Mouse (Mus musculus): ENCODE data around the gene Exoc3l2. TPM values are rescaled to one million over a fixed set of nuclear protein-coding genes. Genes with fewer than 3 reads are reported as not detected.

Gene Exoc3l2
- polyA plus RNA-seq (2015; fragmentation: Nextera tagmentation; extraction: Ambion mirVana), result 6.7 and 8.0 TPM in 2 replicates

DNA sequence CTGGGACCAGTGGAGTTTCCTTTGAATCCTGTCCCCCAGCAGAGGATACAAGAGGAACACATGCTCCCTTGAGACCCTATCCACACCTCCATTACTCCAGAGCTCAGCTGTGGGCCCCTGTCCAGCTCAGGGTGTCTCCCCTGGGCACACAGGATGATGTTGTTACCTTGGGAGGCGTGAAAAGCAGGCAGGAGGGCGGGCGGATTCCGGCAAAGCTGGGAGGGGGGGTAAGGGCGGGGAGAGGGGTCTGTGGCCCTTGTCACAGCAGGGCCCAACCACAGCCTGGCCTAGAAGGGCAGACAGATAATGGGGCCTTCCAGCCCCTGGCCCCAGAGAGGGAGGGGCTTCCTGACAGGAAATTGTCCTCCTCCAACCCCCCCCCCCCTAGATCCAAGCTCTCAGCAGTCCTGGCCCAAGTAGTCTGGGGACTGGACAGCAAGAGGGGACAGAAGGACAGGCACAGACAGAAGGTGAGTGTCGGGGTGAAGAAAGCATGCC, at the start of gene Exoc3l2:
TSS of gene Exoc3l2 (plus strand) at position 448 of the 498 bp plus-strand sequence.
- Histone ChIP-seq H3K27me3 (ENCODE audit: insufficient read depth, low read length) (no peaks in the 10 kb centered on the region), H3K27ac (0 out of 2 replicates have a peak within 1 kb of the TSS, but pooled peaks have one; percentile 2), H3K4me3 (replicated peaks; ENCODE audit: low read depth, low read length) (peak within 1 kb of the TSS; percentile 18), H3K9me3 (replicated peaks; ENCODE audit: low read length) (no peaks in the 10 kb centered on the region), H3K36me3 (ENCODE audit: insufficient read depth, low read length) (no peaks in the 10 kb centered on the region), H3K4me1 (replicated peaks; ENCODE audit: insufficient read depth, low read length) (no peaks in the 10 kb centered on the region; the same call in 1 of the 2 replicates), H3K4me2 (ENCODE audit: low read length) (peak within 1 kb of the TSS; percentile 32; the same call in 1 of the 2 replicates), H3K9ac (ENCODE audit: low read depth, low read length) (no peak within 1 kb of the TSS)
- no peak for ATAC-seq (replicated peaks; ENCODE audit: low FRiP score, low read depth)
- TF ChIP-seq CTCF (IDR thresholded peaks at IDR 0.05; ENCODE audit: low read depth), result no peak
- WGBS, result 38% methylated on average over 6 of the region's 6 CpGs
- DNase-seq (ENCODE audit: low spot score), result no peak

DNA sequence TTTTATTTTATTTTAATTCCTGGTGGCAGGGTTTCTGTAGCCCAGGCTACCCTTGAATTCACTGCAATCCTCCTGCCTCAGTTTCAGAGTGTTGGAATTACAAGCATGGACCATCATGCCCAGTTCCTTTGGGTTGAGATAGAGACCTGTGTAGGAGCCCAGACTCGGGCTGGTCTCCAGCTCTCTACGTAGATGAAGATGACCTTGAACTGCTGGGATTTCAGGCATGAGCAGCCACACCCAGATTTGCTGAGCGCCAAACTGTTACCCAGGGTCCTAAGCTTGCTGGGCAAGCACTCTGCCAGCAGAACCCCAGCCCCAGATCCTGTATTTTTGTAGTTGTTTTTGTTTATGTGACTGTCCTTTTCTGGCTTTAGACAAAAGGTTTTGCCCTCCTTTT, 49.6 kb upstream of the Exoc3l2 start:
- no peak for TF ChIP-seq CTCF (IDR thresholded peaks at IDR 0.05; ENCODE audit: low read depth)
- H3K27ac ChIP-seq, result no peak overlapping the region
- no peak overlapping the region for H3K4me2 ChIP-seq (ENCODE audit: low read length)
- DNase-seq (ENCODE audit: low spot score) (no peak), ATAC-seq (replicated peaks; ENCODE audit: low FRiP score, low read depth) (no peak)
- H3K4me1 ChIP-seq (replicated peaks; ENCODE audit: insufficient read depth, low read length), result no peaks in the 10 kb centered on the region
- H3K9ac ChIP-seq (ENCODE audit: low read depth, low read length), result no peak overlapping the region
- no peaks in the 10 kb centered on the region for H3K27me3 ChIP-seq (ENCODE audit: insufficient read depth, low read length)
- no peak overlapping the region for H3K4me3 ChIP-seq (replicated peaks; ENCODE audit: low read depth, low read length)
- no peaks in the 10 kb centered on the region for H3K9me3 ChIP-seq (replicated peaks; ENCODE audit: low read length)
- WGBS, result 88% methylated on average over 3 of the region's 3 CpGs
- H3K36me3 ChIP-seq (ENCODE audit: insufficient read depth, low read length), result no peaks in the 10 kb centered on the region

DNA sequence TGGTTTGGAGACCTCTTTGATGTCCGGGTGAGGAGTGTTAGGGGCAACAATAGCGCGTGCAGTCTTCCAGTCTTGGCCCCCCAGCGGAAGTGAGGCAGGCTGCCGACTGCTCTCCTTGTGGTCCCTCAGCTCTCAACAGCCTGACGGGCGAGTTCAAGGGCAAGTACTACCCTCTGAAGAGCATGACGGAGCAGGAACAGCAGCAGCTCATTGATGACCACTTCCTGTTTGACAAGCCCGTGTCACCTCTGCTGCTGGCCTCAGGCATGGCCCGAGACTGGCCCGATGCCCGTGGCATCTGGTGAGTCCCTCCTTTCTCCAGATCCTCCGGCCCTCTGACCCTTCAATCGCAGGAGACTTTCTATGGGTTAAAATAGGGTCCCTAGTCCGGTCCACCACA, 46.5 kb upstream of the Exoc3l2 start:
- Histone ChIP-seq H3K36me3 (ENCODE audit: insufficient read depth, low read length) (no peaks in the 10 kb centered on the region), H3K27ac (no peak overlapping the region), H3K9me3 (replicated peaks; ENCODE audit: low read length) (no peaks in the 10 kb centered on the region), H3K4me2 (ENCODE audit: low read length) (no peak overlapping the region), H3K9ac (ENCODE audit: low read depth, low read length) (no peak overlapping the region), H3K27me3 (ENCODE audit: insufficient read depth, low read length) (peaks cover 15% of the 10 kb centered on the region), H3K4me1 (replicated peaks; ENCODE audit: insufficient read depth, low read length) (no peaks in the 10 kb centered on the region; the same call in 1 of the 2 replicates), H3K4me3 (replicated peaks; ENCODE audit: low read depth, low read length) (no peak overlapping the region)
- 71% methylated on average over 15 of the region's 15 CpGs for WGBS
- no peak for TF ChIP-seq CTCF (IDR thresholded peaks at IDR 0.05; ENCODE audit: low read depth)
- ATAC-seq (replicated peaks; ENCODE audit: low FRiP score, low read depth) (no peak), DNase-seq (ENCODE audit: low spot score) (no peak)

DNA sequence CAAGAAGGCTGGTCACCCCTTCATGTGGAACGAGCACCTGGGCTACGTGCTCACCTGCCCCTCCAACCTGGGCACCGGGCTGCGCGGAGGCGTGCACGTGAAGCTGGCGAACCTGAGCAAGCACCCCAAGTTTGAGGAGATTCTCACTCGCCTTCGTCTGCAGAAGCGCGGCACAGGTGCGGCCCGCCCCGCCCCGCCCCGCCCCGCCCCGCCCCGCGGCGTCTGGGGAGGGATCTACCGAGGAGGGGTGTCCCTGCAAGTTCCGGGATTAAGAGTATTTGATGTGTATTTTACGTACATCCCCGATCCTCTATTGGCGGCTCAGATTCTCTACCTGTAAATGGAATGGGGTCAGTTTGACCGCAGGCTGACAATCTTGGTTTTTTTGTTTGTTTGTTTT, 43.0 kb upstream of the Exoc3l2 start:
- H3K27me3 ChIP-seq (ENCODE audit: insufficient read depth, low read length), result peaks cover 15% of the 10 kb centered on the region
- 5% methylated on average over 28 of the region's 28 CpGs for WGBS
- H3K36me3 ChIP-seq (ENCODE audit: insufficient read depth, low read length), result peaks cover 3% of the 10 kb centered on the region; the same call in 1 of the 2 replicates
- H3K27ac ChIP-seq, result no peak overlapping the region
- ATAC-seq (replicated peaks; ENCODE audit: low FRiP score, low read depth) (no peak), DNase-seq (ENCODE audit: low spot score) (no peak)
- H3K9ac ChIP-seq (ENCODE audit: low read depth, low read length), result no peak overlapping the region
- H3K4me1 ChIP-seq (replicated peaks; ENCODE audit: insufficient read depth, low read length), result no peaks in the 10 kb centered on the region; the same call in 1 of the 2 replicates
- H3K4me3 ChIP-seq (replicated peaks; ENCODE audit: low read depth, low read length), result 0 out of 2 replicates have a peak overlapping the region, but pooled peaks have one; percentile 2
- peak overlapping the region; percentile 26; the same call in 1 of the 2 replicates for H3K4me2 ChIP-seq (ENCODE audit: low read length)
- no peak for TF ChIP-seq CTCF (IDR thresholded peaks at IDR 0.05; ENCODE audit: low read depth)
- no peaks in the 10 kb centered on the region for H3K9me3 ChIP-seq (replicated peaks; ENCODE audit: low read length)

DNA sequence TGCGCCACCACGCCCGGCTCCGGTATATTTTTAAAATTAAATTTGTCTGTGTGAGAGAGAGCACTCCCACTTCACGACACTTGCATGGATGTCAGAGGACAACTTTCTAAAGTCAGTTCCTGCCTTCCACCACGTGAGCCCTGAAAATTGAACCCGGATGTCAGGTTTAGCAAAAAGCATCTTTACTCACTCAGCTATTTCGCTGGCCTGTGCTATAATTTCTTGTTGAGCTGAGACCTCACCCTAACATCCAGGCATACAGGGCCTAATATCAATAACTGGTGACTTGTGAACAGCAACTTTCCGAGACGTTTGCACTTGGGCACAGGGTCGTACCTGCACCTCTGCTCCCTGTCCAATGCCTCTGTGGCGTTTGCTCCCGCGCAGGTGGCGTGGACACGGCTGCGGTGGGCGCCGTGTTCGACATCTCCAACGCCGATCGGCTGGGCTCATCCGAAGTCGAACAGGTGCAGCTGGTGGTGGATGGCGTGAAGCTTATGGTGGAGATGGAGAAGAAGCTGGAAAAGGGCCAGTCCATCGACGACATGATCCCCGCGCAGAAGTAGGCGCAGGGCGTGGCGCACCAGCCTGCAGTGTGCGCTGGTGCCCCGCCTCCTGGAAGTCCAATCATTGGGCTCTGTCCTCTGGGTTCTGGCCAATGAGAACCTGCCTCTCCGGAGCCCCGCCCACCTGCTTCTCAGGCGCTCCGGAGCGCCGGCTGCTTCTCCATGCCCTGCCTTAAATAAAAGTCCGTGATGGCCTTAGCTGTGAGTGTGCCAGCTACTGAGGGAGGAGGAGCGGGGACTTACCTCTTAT, 42.1 kb upstream of the Exoc3l2 start:
- WGBS, result 14% methylated on average over 43 of the region's 43 CpGs
- ATAC-seq (replicated peaks; ENCODE audit: low FRiP score, low read depth) (peak; percentile 93), DNase-seq (ENCODE audit: low spot score) (peak; percentile 96)
- Histone ChIP-seq H3K27ac (no peak overlapping the region), H3K4me3 (replicated peaks; ENCODE audit: low read depth, low read length) (peak overlapping the region; percentile 16; the same call in 1 of the 2 replicates), H3K4me1 (replicated peaks; ENCODE audit: insufficient read depth, low read length) (no peaks in the 10 kb centered on the region; the same call in 1 of the 2 replicates), H3K9ac (ENCODE audit: low read depth, low read length) (no peak overlapping the region), H3K9me3 (replicated peaks; ENCODE audit: low read length) (no peaks in the 10 kb centered on the region), H3K27me3 (ENCODE audit: insufficient read depth, low read length) (peaks cover 15% of the 10 kb centered on the region), H3K4me2 (ENCODE audit: low read length) (peak overlapping the region; percentile 57), H3K36me3 (ENCODE audit: insufficient read depth, low read length) (peaks cover 11% of the 10 kb centered on the region)
- TF ChIP-seq CTCF (IDR thresholded peaks at IDR 0.05; ENCODE audit: low read depth), result no peak

DNA sequence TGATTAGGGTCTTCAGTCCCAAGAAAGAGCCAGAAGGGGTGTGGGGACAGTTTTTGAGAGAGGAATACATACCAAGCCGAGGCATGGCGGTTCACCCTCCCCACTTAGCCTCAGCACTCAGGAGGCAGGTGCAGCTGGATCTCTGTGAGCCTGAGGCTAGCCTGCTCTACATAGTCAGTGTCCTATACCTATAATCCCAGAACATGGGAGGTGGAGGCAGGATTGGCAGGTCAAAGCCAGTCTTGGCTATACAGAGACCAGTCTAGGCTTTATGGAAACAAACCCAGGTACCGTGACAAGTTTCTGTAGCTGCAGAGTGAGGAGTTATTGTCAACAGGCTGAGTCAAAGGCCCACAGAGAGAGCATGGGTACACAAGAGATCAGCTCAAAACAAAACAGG, 40.0 kb upstream of the Exoc3l2 start:
- no peak overlapping the region for H3K9ac ChIP-seq (ENCODE audit: low read depth, low read length)
- no peak for TF ChIP-seq CTCF (IDR thresholded peaks at IDR 0.05; ENCODE audit: low read depth)

More for the DNA sequence above, 40.0 kb upstream of the Exoc3l2 start:
- 88% methylated on average over 3 of the region's 3 CpGs for WGBS
- H3K4me2 ChIP-seq (ENCODE audit: low read length), result no peak overlapping the region
- H3K27me3 ChIP-seq (ENCODE audit: insufficient read depth, low read length), result peaks cover 15% of the 10 kb centered on the region
- H3K9me3 ChIP-seq (replicated peaks; ENCODE audit: low read length), result no peaks in the 10 kb centered on the region
- no peak overlapping the region for H3K27ac ChIP-seq
- H3K36me3 ChIP-seq (ENCODE audit: insufficient read depth, low read length), result peaks cover 21% of the 10 kb centered on the region
- no peak overlapping the region for H3K4me3 ChIP-seq (replicated peaks; ENCODE audit: low read depth, low read length)
- ATAC-seq (replicated peaks; ENCODE audit: low FRiP score, low read depth) (no peak), DNase-seq (ENCODE audit: low spot score) (no peak)
- H3K4me1 ChIP-seq (replicated peaks; ENCODE audit: insufficient read depth, low read length), result no peaks in the 10 kb centered on the region; the same call in 1 of the 2 replicates
